Mouse (Mus musculus): ENCODE data around the gene Cald1. TPM values are rescaled to one million over a fixed set of nuclear protein-coding genes. Genes with fewer than 3 reads are reported as not detected.

Cald1 gene
- 189 and 232 TPM in 2 replicates for polyA plus RNA-seq (2016; fragmentation: Nextera tagmentation; extraction: Ambion mirVana)

DNA sequence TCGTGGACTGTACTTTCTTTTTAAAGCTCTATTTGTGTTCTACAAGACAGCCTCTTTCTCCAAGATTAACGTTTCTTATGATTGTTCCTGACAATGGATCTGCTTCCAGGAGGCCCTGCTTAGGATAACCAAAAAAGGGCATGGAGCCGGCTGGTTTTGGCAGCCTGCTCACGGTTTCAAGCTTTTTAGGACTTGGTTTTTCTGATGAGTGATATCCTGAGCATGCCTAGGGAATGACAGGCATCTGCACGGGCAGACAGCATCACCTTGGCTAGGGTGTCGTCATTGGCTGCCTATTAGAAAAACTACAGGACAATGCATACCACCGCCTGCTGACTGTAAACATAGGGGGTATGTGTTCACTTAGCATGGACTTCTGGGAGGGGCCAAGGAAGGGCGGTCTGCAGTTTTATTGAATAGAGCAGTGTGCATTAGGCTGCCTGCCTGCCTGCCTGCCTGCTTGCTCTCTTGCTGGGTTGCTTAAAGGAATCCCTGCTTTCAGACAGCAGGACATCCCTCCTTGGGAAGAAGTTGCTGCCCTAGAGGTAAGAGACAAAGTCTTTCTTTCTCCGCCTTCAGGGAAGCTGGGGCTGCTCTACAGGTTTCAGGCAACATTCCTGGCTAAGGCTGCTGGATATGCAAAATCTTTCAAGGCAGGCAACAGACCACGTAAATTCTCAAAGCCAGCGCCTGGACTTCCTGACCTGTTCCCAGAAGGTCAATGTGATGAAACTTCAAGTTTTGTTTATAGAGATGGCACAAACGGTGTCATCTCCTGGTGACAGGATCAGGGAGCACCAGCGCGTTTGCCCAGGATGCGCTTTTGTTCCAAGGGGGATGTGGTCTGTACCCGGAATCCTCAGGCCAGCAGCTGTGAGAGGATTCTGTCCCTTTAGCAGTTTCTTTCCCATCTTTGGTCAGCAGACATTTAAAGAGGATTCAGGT is at the start of gene Cald1:
Cald1 (plus strand) TSS at position 380 of the 945 bp plus-strand sequence.
- Histone ChIP-seq H3K27me3 (replicated peaks; ENCODE audit: low read depth, poor library complexity, severe bottlenecking) (no peaks in the 10 kb centered on the region), H3K9me3 (no peaks in the 10 kb centered on the region), H3K4me1 (peaks cover 64% of the 10 kb centered on the region), H3K4me3 (peak within 1 kb of the TSS; percentile 58), H3K36me3 (replicated peaks) (no peaks in the 10 kb centered on the region), H3K27ac (replicated peaks) (peak within 1 kb of the TSS; percentile 87)
- WGBS: 6% methylated on average over 16 of the region's 16 CpGs
- DNase-seq (ENCODE audit: low spot score): peak; percentile 74

DNA sequence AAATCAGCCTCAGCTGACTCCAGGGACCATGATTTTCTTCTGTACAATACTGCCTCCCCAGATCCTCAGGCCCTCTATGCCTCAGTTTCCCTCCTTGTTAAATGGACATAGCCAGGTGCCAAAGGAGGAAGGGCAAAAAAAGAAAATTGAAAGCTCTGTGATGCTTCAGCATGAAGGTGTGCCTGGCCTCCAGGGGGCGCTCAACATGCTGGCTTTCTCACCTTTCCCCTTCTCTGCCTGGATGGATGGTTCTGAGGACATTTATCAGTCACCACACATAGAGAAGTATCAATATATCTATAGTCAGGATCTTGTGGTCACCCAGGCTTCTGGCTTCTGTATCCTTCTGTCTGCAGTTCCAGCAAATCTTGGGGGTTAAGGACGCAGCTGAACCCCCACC is 49.3 kb upstream of the Cald1 start:
- H3K9me3 ChIP-seq: no peaks in the 10 kb centered on the region
- no peaks in the 10 kb centered on the region for H3K36me3 ChIP-seq (replicated peaks)
- peaks cover 17% of the 10 kb centered on the region for H3K4me1 ChIP-seq
- 39% methylated on average over 2 of the region's 2 CpGs for WGBS
- H3K4me3 ChIP-seq: no peak overlapping the region
- peak; percentile 76 for DNase-seq (ENCODE audit: low spot score)
- 0 out of 2 replicates have a peak overlapping the region, but pooled peaks have one; percentile 10 for H3K27ac ChIP-seq (replicated peaks)
- no peaks in the 10 kb centered on the region for H3K27me3 ChIP-seq (replicated peaks; ENCODE audit: low read depth, poor library complexity, severe bottlenecking)

DNA sequence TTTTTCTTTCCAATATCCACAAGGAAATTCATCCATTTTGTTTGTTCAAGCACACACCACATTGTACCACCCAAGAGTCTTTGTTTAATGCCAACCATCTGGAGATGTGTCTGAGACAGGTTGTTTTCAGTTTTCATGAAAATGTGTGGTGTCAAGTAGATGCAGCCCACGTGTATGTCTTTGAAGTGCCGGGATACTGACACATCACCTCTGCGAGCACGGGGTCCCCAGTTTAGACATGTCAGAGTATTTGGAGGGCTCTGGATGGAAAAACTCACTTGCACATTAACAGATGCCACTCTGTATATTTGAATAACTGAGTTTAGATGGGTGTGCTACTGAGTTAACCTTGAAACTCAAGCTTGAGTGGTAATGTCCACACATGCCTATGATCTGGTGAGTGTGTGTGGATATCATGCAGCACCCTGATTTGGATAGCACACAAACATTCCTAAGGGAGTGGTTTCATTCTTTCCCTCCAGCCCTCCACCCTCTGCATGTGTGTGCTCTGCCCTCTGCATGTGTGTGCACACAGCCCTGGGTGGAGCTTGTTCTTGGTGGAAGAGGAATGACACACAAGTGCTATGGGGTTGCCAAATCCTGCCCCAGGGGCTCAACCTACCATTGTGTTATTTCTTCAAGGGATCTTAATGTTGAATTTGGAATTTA is 45.7 kb upstream of the Cald1 start:
- no peaks in the 10 kb centered on the region for H3K27me3 ChIP-seq (replicated peaks; ENCODE audit: low read depth, poor library complexity, severe bottlenecking)
- no peak for DNase-seq (ENCODE audit: low spot score)
- no peaks in the 10 kb centered on the region for H3K36me3 ChIP-seq (replicated peaks)
- peaks cover 10% of the 10 kb centered on the region for H3K4me1 ChIP-seq
- no peaks in the 10 kb centered on the region for H3K9me3 ChIP-seq
- no peak overlapping the region for H3K27ac ChIP-seq (replicated peaks)
- no peak overlapping the region for H3K4me3 ChIP-seq
- WGBS: 81% methylated on average over 4 of the region's 4 CpGs

DNA sequence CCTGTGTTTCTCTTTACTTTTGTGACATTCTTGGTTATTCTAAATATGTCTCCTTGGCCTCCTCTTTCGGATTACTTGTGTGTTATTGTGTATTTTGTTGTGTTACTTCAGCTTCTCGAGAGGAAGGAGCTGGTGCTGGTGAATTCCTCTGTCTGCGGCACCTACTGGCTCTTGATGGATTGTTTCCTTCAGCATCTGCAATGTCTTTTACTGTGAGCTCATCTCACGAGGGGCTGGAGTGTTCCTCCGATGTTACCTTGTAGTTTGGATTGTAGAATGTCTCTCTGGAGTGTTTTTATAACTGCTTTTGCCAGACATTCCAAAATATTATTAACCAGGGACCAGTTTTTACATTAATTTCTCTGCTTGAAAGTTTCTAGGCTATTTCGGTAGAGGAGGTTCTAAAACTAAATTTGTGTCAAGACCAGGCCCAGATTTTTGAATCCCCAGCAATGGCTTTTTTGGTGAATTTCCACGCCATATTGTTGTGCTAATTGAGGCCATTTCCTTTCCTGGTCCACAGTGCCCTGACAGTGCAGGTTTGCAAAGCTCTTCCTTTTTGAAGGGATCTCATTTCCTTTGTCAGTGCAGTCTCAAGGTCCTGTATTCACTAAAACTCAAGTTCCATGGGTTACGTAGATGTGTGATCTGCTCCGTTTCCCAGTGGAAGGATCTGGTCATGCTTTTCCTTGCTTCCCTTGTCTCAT is 43.9 kb upstream of the Cald1 start:
- Histone ChIP-seq H3K9me3 (no peaks in the 10 kb centered on the region), H3K4me3 (no peak overlapping the region), H3K4me1 (peaks cover 10% of the 10 kb centered on the region), H3K27ac (replicated peaks) (no peak overlapping the region), H3K27me3 (replicated peaks; ENCODE audit: low read depth, poor library complexity, severe bottlenecking) (no peaks in the 10 kb centered on the region), H3K36me3 (replicated peaks) (no peaks in the 10 kb centered on the region)
- no peak for DNase-seq (ENCODE audit: low spot score)
- WGBS: 85% methylated on average over 9 of the region's 9 CpGs

DNA sequence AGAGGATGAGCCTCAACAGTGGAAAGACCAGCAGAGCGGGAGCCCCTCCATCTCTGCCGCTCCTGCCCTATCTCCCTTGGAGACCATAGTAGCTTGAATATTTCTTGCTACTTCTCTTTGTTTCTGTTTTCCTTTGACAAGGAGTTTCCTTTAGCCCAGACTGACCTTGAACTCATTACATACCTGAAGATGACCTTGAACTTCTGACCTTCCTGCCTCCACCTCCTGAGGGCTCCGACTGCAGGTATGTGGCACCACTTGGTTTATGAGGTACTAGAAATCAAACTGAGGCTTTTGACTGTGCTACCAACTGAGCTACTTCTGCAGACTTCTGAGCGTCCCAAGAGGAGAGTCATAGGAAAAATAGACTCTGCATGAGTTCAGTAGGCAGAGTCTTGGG is 38.8 kb upstream of the Cald1 start:
- Histone ChIP-seq H3K36me3 (replicated peaks) (no peaks in the 10 kb centered on the region), H3K4me3 (no peak overlapping the region), H3K4me1 (peaks cover 13% of the 10 kb centered on the region), H3K27me3 (replicated peaks; ENCODE audit: low read depth, poor library complexity, severe bottlenecking) (no peaks in the 10 kb centered on the region), H3K9me3 (no peaks in the 10 kb centered on the region), H3K27ac (replicated peaks) (no peak overlapping the region; the same call in 1 of the 2 replicates)
- 85% methylated on average over 4 of the region's 4 CpGs for WGBS
- no peak for DNase-seq (ENCODE audit: low spot score)

DNA sequence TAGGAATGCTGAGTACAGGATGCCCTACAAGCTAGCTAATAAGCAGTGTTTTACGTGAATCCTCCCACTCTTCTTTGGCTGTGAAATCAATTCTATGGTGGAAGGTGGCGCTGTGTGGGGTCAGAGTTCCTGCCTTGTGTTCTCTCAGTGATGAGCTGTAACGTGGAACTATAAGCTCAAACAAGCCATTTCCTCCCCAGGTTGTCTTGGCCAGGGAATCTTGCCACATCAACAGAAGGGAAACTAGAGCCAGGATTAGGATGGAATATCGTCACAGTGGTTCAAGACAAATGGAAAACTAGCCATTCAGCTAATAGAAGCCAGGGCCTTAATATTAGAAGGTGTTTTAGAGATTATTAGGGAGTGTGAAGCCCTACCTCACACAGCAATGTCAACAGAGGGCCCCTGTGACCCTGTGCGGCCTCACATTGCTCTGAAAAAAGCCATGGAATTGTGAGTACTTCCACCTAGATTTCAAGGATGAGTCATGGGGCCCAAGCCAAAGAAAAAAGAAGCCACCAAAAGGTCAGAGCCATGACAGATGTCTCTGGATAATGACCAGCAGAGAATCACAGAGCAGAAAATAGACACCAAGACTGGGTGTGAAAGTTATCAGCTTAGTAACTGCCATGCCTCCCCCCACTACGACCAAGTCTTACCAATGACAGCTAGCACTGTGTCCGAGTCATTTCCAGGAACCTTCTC is 33.0 kb upstream of the Cald1 start:
- Histone ChIP-seq H3K27me3 (replicated peaks; ENCODE audit: low read depth, poor library complexity, severe bottlenecking) (no peaks in the 10 kb centered on the region), H3K36me3 (replicated peaks) (no peaks in the 10 kb centered on the region), H3K4me1 (no peaks in the 10 kb centered on the region), H3K4me3 (no peak overlapping the region), H3K27ac (replicated peaks) (no peak overlapping the region), H3K9me3 (no peaks in the 10 kb centered on the region)
- whole genome bisulfite sequencing: 76% methylated on average over 7 of the region's 7 CpGs
- no peak for DNase-seq (ENCODE audit: low spot score)

DNA sequence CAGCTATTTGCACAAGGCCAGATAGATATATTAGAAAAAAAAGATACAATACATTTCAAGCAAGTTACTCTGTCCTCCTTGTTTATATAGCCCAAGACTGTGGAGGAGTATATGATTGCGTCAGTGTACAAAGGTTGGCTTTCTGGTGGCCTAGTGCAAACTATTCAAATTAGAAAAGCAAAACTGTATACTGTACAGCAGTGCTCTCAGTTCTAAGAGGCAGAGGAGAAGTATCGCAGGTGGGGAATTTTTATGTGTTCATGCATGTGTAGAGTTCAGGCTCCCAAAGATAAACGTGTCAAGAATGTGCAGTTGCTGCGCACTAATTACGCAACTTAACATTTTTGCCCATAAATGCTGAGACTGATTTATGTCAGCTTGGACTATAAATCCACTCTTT is 31.0 kb upstream of the Cald1 start:
- 95% methylated on average over 5 of the region's 5 CpGs for WGBS
- Histone ChIP-seq H3K36me3 (replicated peaks) (no peaks in the 10 kb centered on the region), H3K4me3 (no peak overlapping the region), H3K9me3 (no peaks in the 10 kb centered on the region), H3K27me3 (replicated peaks; ENCODE audit: low read depth, poor library complexity, severe bottlenecking) (no peaks in the 10 kb centered on the region), H3K4me1 (no peaks in the 10 kb centered on the region), H3K27ac (replicated peaks) (no peak overlapping the region)
- no peak for DNase-seq (ENCODE audit: low spot score)

DNA sequence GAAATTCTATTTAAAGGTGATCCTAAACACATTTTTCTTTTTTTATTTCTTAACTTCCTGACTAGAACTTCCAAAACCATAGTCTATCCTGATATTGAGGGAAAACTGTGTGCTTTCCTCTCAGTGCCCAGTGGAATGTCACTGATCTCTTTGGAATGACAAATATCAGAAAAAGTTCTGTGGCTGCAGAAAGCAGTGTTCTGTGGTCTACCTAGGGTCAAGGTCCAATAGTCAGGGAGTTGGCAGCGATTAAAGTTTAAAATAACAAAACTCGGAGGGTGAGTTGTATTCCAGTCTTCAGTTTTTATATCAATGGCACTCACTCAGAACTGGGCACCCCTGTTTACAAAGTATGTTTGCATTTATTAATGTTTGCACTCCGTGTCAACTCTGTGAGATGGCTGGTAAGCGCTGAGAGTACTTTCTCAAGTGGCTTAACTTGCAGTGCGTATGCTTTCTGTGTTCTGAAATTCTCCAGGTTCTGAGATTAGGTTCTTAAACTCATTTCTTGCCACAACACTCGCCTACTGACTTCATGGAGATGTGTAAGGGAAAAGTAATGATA is 18.7 kb upstream of the Cald1 start:
- 87% methylated on average over 6 of the region's 6 CpGs for whole genome bisulfite sequencing
- Histone ChIP-seq H3K27ac (replicated peaks) (no peak overlapping the region), H3K4me3 (no peak overlapping the region), H3K4me1 (no peaks in the 10 kb centered on the region), H3K36me3 (replicated peaks) (no peaks in the 10 kb centered on the region), H3K27me3 (replicated peaks; ENCODE audit: low read depth, poor library complexity, severe bottlenecking) (no peaks in the 10 kb centered on the region), H3K9me3 (no peaks in the 10 kb centered on the region)
- no peak for DNase-seq (ENCODE audit: low spot score)

DNA sequence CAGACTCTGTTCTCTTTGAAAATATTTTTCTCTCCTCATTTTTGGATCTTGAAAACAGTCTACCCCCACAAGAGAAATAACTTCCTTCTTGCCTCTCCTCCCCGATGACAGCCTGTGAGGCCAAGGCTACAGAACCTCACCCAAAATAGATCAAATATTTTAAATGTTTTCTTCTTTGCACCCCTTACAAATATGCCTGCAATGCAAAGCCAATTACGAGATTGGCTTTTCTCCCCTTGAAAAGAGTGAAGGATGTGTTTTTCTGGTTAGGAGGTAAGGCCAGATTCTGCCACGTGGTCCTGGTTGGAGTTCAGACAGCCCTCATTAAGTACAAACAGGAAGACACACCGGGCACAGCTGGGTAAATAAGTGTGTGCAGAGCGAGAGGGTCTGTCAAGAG is 14.9 kb upstream of the Cald1 start:
- WGBS: 54% methylated on average over 5 of the region's 5 CpGs
- H3K27ac ChIP-seq (replicated peaks): no peak overlapping the region
- no peak for DNase-seq (ENCODE audit: low spot score)

DNA sequence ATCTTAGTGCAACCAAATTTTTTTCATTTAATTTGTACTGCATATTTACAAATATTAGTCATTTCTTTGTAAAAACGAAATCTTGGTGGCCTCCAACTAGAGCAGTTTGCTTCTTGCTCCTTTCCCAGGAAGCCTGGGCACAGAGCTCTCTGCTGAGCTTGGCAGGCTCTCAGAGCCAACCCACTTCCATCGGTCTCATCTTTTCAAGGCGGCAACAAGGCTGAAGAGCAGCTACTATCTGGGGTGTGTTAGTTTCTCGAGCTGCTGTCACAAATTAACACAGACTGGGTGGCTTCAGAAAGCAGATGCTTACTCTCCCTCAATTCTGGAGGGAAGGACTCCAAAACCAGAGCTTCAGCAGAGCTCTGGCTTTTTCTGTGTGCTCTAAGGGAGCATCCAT is 10.2 kb upstream of the Cald1 start:
- Histone ChIP-seq H3K27ac (replicated peaks) (no peak overlapping the region), H3K4me1 (no peaks in the 10 kb centered on the region), H3K4me3 (no peak overlapping the region), H3K9me3 (no peaks in the 10 kb centered on the region), H3K36me3 (replicated peaks) (no peaks in the 10 kb centered on the region), H3K27me3 (replicated peaks; ENCODE audit: low read depth, poor library complexity, severe bottlenecking) (no peaks in the 10 kb centered on the region)
- no peak for DNase-seq (ENCODE audit: low spot score)
- WGBS: 84% methylated on average over 4 of the region's 4 CpGs

More for the DNA sequence above, 14.9 kb upstream of the Cald1 start:
- H3K36me3 ChIP-seq (replicated peaks): no peaks in the 10 kb centered on the region
- H3K4me1 ChIP-seq: no peaks in the 10 kb centered on the region
- no peaks in the 10 kb centered on the region for H3K27me3 ChIP-seq (replicated peaks; ENCODE audit: low read depth, poor library complexity, severe bottlenecking)
- no peak overlapping the region for H3K4me3 ChIP-seq
- no peaks in the 10 kb centered on the region for H3K9me3 ChIP-seq

DNA sequence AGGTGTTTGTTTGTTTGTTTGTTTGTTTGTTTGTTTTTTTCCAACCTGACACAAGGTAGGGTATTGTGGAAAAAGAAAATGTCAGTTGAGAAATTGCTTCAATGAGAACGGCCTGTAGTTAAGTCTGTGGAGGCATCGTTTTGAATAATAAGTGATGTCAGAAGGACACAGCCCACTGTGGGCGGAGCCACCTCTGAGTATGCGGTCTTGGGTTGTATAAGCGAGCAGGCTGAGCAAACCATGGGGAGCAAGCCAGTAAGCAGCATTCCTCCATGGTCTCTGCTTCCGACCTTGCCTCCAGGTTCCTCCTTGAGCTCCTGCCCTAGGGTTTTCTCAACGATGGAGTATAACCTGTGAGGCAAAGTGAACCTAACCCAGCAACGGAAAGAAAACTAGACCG is 7.6 kb upstream of the Cald1 start:
- Histone ChIP-seq H3K27me3 (replicated peaks; ENCODE audit: low read depth, poor library complexity, severe bottlenecking) (no peaks in the 10 kb centered on the region), H3K27ac (replicated peaks) (no peak overlapping the region), H3K36me3 (replicated peaks) (no peaks in the 10 kb centered on the region), H3K4me1 (no peaks in the 10 kb centered on the region), H3K4me3 (no peak overlapping the region), H3K9me3 (no peaks in the 10 kb centered on the region)
- no peak for DNase-seq (ENCODE audit: low spot score)
- 90% methylated on average over 9 of the region's 9 CpGs for WGBS

DNA sequence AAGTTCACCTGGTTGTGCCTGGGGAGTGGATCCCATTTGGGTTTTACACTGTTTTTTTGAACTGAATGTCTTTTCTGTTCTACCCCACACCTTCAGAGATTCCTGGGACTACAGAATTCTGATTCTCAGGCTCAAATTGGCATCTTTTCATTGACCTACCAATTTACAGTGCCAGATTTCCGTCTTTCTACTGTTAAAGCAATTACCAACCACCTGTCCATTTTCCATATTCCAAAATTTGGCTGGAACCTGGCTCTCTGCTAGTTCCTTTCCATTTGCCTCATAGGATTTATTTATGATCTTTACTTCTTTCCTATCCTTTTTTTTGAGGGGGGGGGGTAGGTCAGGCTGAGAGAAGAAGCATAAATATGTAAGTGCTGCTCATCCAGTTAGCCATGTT is 4.9 kb upstream of the Cald1 start:
- no peak overlapping the region for H3K27ac ChIP-seq (replicated peaks)
- no peak overlapping the region for H3K4me3 ChIP-seq
- no peaks in the 10 kb centered on the region for H3K9me3 ChIP-seq
- peaks cover 21% of the 10 kb centered on the region for H3K4me1 ChIP-seq
- no peaks in the 10 kb centered on the region for H3K27me3 ChIP-seq (replicated peaks; ENCODE audit: low read depth, poor library complexity, severe bottlenecking)
- WGBS: 88% methylated on average over 1 of the region's 1 CpGs
- H3K36me3 ChIP-seq (replicated peaks): no peaks in the 10 kb centered on the region
- DNase-seq (ENCODE audit: low spot score): no peak

Measured in embryonic facial prominence, embryonic 10.5 days (tissue).